Mouse (Mus musculus) erythroid progenitor cell, adult 5-6 weeks (primary cell): Measurements from ENCODE around the gene Tns2. TPM values are rescaled to one million over a fixed set of nuclear protein-coding genes. Genes with fewer than 3 reads are reported as not detected.

Experiments
- ATAC-seq: replicated peaks from 2 replicates; pipeline ENCODE4 v1.8.0; 2016; ENCODE audit warnings: moderate number of reproducible peaks, mild to moderate bottlenecking, moderate TSS enrichment, inconsistent platforms; ENCODE audit not compliant: poor library complexity, low FRiP score, severe bottlenecking
- total RNA-seq, 2 experiments: library from RNA; stranded (forward) in 1 of 2; stranded (reverse) in 1 of 2; fragments of 150-400 nt in 1 of 2; fragments of 186-747, 209-891 nt in 1 of 2; gene quantifications; 2 replicates each; pipeline versions ENCODE4 v1.2.3 to v1.2.4; 2015 to 2017; ENCODE audit warnings: low replicate concordance in 2 of 2

The Tns2 gene
- total RNA-seq, 2 experiments from 2014 or later: not detected

DNA sequence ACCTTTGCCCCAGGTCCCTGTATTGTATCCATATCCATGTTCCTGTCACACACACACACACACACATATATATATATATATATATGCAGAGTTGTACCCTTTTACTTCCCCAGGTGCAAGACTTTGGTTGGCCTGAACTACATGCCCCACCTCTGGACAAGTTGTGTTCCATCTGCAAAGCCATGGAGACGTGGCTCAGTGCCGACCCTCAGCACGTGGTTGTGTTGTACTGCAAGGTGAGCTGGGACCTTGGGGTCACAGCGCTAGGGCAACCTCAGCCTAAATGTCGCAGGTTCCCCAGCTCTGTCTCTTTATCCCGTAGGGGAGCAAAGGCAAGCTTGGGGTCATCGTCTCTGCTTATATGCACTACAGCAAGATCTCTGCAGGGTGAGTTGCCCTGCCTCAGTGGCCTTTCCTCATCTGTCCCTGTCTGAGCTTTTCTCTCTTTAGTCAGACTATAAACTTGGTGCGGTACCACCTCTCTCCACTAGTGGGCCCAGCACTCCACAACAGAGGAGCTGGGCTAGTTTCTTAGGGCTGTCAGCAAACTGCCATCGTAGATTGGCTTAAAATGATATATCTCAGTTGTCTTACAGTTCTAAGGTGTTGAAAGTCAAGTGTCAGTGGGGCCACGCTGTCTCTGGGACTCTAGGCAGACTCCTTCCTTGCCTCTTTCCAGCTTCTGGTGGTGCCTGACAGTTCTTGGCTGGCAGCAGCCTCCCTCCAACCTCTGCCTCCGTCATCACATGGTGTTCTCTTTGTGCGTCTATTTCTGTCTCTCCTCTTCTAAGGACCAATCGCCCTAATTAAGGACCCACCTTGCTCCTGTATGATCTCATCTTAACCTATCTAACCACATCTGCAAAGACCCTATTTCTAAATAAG, 7.7 kb downstream of the Tns2 start:
- ATAC-seq: peak; percentile 68

DNA sequence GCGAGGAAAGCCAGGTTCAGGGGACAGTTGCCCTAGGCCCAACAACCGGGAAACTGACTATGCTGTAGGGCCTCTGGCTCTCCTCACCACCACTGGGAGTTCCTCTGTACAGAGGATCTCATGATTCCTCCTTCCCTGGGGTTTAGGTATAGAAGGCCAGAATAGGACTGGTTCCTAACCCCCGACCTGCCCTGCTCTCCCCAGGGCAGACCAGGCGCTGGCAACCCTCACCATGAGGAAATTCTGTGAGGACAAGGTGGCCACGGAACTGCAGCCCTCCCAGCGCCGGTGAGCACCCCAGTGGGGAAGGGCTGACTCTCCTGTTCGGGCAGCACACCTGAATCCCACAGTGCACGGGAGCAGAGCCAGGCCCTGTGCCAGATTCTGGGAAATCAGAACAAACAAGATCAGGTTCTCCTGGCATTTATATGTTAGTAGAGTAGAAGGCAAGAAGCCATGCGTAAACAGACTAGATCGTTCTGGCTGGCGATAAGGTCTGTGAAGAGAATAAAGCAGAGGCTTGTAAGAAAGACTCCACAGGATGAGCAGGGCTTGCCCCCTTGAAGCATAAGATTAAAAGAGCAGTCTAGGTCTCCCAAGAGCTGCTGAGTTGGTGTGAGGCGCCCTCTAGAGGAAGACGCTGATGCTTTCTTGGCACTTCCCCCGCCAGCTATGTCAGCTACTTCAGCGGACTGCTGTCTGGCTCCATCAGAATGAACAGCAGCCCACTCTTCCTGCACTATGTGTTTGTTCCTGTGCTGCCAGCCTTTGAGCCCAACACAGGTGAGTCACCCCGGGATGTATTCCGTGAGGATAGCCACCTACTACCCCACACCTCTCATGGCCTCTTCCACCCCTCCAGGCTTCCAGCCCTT, 8.7 kb downstream of the Tns2 start:
- ATAC-seq: no peak

DNA sequence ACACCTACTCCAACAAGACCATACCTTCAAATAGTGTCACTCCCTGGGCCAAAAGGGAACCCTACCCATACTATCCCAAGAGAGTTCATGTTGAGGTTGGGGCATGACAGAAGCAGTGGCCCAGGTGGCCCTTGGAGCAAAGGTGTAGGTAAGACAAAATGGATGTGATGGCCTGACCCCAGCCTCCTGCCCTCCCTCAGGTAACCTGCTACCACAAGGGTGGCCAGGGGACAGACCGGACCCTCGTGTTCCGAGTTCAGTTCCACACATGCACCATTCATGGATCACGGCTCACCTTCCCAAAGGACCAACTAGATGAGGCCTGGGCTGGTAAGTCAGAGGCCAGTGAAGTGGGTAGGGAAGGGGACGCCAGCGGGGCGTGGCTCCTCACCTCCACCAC, 10.1 kb downstream of the Tns2 start:
- ATAC-seq: no peak

DNA sequence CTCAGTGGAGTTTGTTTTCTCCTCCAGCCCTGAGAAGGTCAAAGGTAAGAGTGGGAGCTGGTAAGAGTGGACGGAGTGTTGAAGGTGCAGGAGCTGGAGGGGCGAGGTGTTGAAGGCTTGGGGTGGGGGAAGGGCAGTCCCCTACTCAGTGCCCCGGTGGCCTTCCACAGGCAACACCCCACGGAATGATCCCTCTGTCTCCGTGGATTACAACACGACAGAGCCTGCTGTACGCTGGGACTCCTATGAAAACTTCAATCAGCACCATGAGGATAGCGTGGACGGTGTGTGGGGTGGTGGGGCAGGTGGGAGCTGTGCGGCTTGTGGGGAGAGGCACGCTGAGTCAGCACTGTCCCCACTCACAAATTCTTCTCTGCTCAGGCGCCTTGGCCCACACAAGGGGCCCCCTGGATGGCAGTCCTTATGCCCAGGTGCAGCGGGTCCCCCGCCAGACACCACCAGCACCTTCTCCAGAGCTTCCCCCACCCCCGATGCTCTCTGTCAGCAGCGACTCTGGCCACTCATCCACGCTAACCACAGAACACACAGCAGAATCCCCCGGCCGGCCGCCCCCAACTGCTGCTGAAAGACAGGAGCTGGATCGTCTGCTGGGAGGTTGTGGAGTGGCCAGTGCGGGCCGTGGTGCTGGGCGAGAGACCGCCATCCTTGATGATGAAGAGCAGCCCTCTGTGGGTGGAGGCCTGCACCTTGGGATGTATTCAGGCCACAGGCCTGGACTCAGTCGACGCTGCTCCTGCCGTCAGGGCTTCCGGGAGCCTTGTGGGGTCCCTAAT, 10.7 kb downstream of the Tns2 start:
- ATAC-seq: no peak

DNA sequence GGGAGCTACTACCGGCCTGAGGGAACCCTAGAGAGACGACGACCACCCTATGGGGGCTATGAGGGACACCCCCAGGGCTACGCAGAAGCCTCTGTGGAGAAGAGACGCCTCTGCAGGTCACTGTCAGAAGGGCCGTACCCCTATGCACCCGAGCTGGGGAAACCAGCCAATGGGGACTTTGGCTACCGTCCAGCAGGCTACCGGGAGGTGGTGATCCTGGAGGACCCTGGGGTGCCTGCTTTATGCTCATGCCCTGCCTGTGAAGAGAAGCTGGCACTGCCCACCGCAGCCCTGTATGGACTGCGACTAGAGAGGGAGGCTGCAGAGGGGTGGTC, 11.2 kb downstream of the Tns2 start:
- no peak for ATAC-seq

DNA sequence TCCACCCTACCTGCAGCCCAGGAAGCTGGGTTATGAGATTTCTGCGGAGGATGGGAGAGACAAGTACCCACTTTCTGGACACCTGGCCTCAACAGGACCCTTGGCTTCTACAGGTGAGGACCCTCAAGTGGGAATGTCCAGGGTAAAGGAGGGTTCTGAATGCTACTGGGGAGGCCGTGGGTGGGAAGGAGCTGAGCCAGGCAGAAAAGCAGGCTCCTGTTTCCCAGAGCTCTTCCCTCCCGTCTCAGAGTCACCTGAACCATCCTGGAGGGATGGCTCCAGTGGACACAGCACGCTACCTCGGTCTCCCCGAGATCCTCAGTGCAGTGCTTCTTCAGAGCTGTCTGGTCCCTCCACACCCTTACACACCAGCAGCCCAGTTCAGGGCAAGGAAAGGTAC, 12.0 kb downstream of the Tns2 start:
- no peak for ATAC-seq

DNA sequence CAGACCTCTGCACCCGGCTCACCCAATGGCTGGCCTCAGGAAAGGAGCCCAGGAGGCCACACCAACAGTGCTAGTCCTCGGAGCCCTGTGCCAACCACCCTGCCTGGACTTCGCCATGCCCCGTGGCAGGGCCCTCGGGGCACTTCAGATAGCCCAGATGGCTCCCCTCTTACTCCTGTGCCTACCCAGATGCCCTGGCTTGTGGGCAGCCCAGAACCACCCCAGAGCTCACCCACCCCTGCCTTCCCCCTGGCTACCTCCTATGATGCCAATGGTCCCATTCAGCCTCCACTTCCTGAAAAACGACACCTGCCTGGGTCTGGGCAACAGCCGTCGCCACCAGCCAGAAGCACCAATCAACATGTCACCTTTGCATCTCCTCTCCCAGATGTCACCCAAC, 12.6 kb downstream of the Tns2 start:
- ATAC-seq: no peak

DNA sequence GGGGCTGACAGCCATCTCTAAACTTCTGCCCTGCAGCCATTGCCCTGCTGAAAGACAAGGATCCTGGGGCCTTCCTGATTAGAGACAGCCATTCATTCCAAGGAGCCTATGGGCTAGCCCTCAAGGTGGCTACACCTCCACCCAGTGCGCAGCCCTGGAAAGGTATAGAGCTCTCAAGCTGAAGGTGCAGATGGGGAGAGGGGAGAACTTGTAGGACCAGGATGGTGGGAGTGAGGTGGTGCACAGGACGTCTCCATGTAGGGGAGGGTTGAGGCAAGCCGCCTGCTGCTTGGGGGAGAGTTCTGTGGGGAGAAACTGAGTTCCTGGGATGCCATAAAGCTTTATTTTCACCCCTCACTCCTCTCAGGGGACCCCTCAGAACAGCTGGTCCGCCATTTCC, 13.5 kb downstream of the Tns2 start:
- no peak for ATAC-seq

DNA sequence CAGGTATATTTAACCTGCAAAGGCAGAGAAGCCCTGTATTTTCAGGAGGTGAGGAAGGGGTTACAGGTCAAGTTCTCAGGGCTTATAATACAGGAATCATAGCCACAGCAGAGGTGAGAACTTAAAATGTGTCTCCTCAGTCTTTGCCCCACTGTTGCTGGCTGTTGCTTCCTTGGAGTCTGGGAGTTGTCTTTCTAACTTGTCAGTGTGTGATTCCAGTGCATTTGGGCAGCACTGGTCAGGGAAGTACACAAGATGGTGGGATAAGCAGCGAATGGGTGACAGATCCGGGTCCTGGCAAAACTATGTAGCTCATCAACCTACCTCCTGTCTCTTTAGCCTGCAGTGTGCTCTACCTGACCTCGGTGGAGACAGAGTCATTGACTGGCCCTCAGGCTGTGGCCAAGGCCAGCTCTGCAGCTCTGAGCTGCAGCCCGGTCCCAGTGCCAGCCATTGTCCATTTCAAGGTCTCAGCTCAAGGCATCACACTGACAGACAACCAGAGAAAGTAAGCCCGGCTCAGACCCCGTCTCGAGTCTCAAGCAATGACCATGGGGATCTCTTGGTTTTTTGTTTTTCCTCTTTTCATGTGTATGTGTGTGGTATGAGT, 14.5 kb downstream of the Tns2 start:
- no peak for ATAC-seq

DNA sequence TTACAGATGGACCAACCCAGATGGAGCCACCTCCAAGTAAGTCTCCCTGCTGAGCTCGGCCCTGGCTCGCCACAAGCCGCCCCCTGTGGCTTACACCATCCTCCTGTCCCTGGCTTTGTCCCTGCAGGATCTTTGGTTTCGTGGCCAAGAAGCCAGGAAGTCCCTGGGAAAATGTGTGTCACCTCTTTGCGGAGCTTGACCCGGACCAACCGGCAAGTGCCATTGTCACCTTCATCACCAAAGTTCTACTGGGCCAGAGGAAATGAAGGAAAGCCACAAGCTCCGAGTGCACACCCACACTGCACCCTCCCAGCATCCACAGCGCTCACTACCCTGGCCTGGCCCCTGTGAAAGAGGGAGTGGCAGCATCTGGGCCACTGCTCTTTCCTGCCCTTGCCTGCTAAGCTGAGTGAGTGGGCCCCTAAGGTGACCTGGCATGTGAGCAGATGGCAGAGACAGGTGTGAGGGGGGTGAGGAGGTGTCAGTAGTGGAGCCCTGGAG, 15.6 kb downstream of the Tns2 start:
- no peak for ATAC-seq

DNA sequence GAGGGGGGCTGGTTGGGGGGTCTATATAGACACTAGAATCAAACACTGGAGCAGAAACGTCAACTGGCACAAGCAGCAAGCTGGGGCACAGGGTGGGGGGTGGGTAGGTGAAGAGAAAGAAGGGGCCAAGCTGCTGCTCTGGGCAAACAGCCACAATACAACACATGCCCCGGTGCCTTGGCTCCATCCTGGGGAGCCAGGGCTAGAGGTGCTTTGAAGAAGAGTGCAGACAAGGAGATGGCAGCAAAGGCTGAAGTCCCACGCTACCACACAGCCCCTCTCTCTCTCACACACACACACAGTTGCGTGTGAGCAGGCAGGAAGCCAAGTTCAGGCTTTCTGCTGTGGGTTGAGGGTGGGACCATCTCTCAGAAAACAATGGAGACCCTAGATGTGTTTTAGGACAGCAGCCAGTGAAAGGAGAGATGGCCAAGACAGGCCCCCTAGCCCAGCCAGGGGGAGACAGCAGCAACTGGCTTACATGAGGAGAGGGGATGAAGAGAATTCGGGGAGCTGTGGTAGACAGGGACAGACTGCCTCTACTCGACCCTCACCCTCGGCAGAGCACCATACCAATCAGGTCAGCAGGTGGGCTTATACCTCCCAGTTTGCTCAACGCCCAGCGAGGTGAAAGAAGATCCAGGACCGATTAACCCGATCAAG, 16.7 kb downstream of the Tns2 start:
- ATAC-seq: no peak

DNA sequence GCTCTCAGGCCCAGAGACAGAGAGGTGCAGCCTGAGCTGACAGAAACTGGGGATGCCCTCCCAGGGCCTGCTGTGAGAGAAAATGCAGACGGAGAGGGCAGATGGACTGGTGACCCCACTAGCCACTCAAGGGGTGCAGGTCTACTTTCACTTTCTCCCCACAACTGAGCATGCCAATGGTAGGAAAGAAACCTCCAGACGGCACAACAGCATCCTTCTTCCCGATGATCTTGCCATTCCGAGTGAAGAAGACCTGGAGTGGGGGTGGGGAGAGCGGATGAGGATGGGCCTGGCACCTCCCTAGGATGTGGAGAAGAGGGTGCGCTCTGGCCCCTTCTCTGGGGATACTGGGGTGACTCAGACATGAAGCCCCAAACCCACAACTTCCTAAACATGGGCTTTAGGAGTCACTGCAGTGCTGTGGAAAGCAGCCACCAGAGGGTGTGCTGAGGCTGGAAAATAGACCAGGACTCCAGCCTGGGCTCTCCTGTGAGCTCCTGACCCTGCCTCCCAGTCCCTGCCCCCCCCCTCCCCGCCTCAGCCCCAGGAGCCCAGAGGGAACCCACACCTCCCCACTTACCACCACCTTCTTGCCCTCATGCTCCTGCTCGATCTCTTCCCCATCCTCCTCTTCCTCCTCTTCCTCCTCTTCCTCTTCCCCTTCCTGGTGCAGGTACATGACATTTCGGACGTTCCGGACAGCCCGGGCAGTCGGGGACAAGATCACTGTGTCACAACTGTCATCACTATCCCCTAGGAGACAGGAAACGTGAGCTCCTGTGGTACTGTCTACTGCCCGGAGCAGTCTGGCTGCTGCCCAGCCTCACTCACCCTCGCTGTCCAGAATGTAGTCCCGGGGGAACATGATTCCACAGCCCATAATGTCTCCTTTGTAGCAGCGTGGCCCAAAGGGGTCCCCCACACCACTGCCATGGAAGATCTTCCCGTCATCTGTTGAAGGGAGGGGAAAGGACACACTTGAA, 17.5 kb downstream of the Tns2 start:
- ATAC-seq: no peak

DNA sequence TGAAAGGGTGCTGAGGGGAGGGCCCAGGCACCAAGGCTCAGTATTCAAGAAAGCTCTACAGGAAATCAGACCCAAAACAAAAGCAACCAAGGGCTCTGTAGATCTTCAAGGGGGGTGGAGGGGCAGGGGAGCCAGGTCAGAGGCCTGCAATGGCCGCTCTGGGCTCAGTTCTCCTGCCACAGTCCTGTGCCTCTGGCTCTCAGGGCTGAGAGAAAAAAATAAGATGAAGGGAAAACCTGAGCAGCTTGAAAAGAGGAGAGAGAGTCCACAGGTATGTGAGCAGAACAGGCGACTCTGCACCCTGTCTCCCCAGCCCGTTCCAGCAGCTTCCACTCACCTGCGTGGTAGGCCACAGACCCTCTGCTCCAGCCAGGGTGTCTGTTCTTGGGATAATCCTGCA, 18.4 kb downstream of the Tns2 start:
- no peak for ATAC-seq

DNA sequence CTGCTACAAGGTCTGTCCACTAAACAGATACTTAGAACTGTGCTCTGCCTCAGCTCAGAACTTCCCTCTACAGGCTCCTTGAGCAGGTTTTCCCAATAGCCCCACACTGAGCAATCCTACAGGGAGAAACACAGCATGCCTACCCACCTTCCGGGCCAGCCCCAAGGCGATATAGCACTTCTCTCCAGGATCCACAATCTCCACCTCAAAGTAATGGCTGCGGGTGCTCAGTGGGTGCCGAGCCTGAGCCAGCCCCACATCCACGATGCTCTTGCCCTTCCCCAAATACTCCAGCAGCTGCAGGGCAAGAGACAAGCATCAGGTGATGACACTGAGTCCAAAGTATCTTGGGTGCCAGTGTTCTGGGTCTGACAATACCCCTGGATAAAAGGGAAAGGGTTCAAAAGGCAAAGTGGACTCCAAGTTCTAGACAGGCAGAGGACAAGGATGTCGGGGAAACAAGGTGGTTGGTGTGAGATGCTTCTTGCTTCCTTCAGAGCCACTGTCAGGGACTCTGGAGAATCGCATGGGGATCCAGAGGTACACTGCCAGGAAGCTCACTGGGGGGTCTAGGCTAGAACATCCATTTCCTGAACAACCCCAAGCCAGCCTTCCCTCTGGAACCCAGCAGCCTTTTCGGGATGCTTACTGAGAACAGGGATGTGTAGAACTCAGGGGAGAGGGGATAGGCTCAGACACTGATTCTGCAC, 19.1 kb downstream of the Tns2 start:
- no peak for ATAC-seq

DNA sequence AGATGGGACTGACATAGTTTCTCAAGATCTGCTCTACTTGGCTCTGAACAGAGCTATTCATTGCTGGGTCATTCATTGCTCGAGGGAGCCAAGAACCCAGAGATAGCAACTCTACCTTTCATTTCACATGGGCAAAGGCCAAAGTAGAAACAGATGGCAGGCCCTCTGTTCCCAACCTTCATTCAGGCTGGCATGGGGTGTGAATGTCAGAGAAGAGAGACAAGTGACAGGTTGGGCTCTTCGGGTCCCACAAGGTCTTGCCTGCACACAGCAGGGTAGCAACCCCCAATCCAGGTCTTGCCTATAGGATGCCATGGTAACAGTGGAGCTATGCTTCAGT, 19.6 kb downstream of the Tns2 start:
- ATAC-seq: no peak

DNA sequence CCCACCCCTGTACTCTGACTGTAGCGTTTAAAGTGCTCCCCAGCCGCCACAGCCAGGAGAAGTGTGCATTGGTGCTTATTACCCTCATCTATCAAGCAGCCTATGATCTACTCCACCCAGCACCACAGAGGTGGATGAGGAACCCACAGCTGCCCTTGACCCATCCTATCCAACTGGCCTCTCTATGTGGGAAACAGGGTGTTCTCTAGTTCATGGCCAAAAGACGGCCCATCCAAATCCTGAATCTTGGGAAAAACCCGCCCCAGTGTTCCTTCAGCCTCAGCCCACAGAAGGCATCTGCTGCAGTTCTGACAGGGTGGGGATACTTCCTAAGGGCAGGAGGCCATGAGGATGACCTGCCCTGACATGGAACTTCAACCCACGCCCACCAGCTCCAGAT, 20.3 kb downstream of the Tns2 start:
- no peak for ATAC-seq

DNA sequence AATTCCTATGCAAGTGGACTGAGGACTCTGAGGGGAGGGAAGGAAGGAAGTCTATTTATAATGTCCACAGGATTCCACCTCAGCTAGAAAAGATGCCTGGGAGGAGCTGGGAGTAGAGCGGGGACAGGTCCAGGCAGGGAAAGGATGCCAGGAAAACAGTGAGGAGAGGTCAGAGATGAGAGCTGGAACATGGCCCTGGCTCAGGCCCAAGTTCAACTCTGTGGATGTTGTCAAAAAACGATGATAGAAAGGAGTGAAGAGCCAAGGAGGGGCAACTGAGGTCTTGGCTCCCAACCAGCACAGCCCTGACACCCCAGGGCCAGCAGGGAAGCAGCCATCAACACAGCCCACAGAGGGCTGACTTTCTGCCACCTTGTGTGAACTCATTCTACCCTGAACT, 26.1 kb downstream of the Tns2 start:
- no peak for ATAC-seq

DNA sequence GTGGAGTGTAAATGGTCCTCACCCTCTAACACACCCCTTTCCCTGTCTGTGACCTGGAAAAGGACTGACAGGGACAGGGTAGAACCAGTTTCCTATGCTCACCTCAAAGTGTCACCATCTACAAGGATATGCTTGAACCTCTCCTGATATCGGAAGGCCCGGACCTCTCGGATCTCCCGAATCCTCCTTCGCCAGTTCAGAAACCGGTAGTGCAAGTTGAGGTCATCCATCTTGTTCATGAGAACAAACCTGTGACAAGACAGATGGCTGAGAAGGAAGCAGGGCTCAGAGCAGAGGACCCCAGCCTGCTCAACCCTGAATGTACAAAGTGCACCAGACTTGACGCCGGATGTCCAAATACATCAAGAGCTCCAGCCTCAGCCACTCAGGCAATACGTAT, 33.1 kb downstream of the Tns2 start:
- no peak for ATAC-seq
